Mouse (Mus musculus): ENCODE measurements around the gene Nhsl1.

DNA sequence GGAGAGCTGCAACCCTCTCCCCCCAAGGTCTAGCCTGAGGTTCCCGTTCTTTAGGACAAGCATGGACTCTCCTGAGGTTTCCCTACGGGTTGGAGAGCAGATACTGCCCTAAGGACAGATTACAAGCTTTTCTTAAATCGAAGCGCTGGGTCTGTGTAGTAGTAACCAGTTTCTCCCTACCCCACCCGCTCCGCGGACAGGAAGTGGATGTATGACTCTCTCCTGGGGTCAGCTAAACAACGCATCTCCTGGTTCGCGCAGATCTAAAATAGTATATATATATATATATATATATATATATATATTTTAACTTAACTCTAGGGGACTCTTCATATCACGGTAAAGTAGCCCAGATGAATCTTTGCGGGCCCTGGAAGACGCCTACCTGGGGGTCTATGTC is 226.5 kb downstream of the Nhsl1 start:
- no peak for TF ChIP-seq GATA1 (IDR thresholded peaks at IDR 0.05; ENCODE audit: borderline replicate concordance, low read length)
- TF ChIP-seq CTCF (IDR thresholded peaks at IDR 0.05; ENCODE audit: low read depth, low read length): no peak
- TF ChIP-seq POLR2AphosphoS5 (IDR thresholded peaks at IDR 0.05; ENCODE audit: insufficient replicate concordance, low read depth, low read length): no peak
- no peak for TF ChIP-seq GATA2 (IDR thresholded peaks at IDR 0.05; ENCODE audit: borderline replicate concordance, low read depth, low read length)
- no peak for TF ChIP-seq TAL1 (conservative IDR thresholded peaks at IDR 0.05; ENCODE audit: low read depth, low read length)
